Mouse (Mus musculus) G1E (cell line): ENCODE data around the gene Gm49366. TPM values are rescaled to one million over a fixed set of nuclear protein-coding genes. Genes with fewer than 3 reads are reported as not detected.
"Not testable (repeated sequence)": the region's sequence is repeated elsewhere in the genome, so short reads cannot be mapped to it uniquely, and the experiment has no call there.

Source experiments
- ATAC-seq: 2 replicates; pipeline ENCODE4 v1.8.0; 2016; ENCODE audit warnings: mild to moderate bottlenecking; ENCODE audit not compliant: insufficient number of reproducible peaks, poor library complexity, low FRiP score, severe bottlenecking; ENCODE audit errors: extremely low read depth
- DNase-seq: peaks from one replicate; pipeline ENCODE4 v3.0.0; 2012; ENCODE audit warnings: low spot score
- H3K27me3 ChIP-seq: 2 replicates; pipeline ENCODE4 v1.6.1; 2012; ENCODE audit warnings: mild to moderate bottlenecking, low read length, inconsistent platforms; ENCODE audit not compliant: insufficient read depth
- H3K36me3 ChIP-seq: replicated peaks from 2 replicates; pipeline ENCODE3; 2012; ENCODE audit warnings: mild to moderate bottlenecking, inconsistent platforms
- H3K4me1 ChIP-seq: 2 replicates; pipeline ENCODE4 v1.6.1; 2012; ENCODE audit warnings: low read depth, low read length, inconsistent platforms, mixed read lengths; ENCODE audit not compliant: insufficient read depth
- H3K4me3 ChIP-seq: 2 replicates; pipeline ENCODE4 v1.5.1; 2012; ENCODE audit warnings: low read depth, mild to moderate bottlenecking, inconsistent platforms, low read length, moderate library complexity, mixed read lengths
- H3K9me3 ChIP-seq: replicated peaks from 2 replicates; pipeline ENCODE4 v1.6.1; 2012; ENCODE audit warnings: inconsistent platforms
- CTCF ChIP-seq: IDR thresholded peaks from 2 replicates; pipeline ENCODE4 v1.5.1; 2012; ENCODE audit warnings: low read depth, low read length, inconsistent platforms, mixed read lengths
- GATA1 ChIP-seq: IDR thresholded peaks from 2 replicates; pipeline ENCODE4 v1.6.1; 2012; ENCODE audit warnings: borderline replicate concordance, low read length, inconsistent platforms, mixed read lengths
- GATA2 ChIP-seq: IDR thresholded peaks from 2 replicates; pipeline ENCODE4 v1.6.1; 2012; ENCODE audit warnings: low read depth, low read length, inconsistent platforms, borderline replicate concordance
- POLR2AphosphoS5 ChIP-seq: IDR thresholded peaks from 2 replicates; pipeline ENCODE4 v1.6.1; 2012; ENCODE audit warnings: low read depth, low read length, inconsistent platforms; ENCODE audit not compliant: insufficient replicate concordance
- TAL1 ChIP-seq: conservative IDR thresholded peaks from 2 replicates; pipeline ENCODE4 v1.6.1; 2012; ENCODE audit warnings: low read depth, low read length, inconsistent platforms, mixed read lengths
- polyA plus RNA-seq: library from polyadenylated mRNA; stranded (reverse); fragments of >175 nt; gene quantifications from 2 replicates; pipeline ENCODE4 v1.2.3, GENCODE M21; 2012
- total RNA-seq, 2 experiments: library from RNA; stranded (forward) in 1 of 2; stranded (reverse) in 1 of 2; fragments of 200-1000 nt in 1 of 2; fragments of >200 nt in 1 of 2; fragmentation: Nextera tagmentation in 1 of 2; gene quantifications; 2 replicates each; pipeline ENCODE4 v1.2.3; 2014 to 2017

The Gm49366 gene
- total and polyA plus RNA-seq, 3 experiments: not detected

DNA sequence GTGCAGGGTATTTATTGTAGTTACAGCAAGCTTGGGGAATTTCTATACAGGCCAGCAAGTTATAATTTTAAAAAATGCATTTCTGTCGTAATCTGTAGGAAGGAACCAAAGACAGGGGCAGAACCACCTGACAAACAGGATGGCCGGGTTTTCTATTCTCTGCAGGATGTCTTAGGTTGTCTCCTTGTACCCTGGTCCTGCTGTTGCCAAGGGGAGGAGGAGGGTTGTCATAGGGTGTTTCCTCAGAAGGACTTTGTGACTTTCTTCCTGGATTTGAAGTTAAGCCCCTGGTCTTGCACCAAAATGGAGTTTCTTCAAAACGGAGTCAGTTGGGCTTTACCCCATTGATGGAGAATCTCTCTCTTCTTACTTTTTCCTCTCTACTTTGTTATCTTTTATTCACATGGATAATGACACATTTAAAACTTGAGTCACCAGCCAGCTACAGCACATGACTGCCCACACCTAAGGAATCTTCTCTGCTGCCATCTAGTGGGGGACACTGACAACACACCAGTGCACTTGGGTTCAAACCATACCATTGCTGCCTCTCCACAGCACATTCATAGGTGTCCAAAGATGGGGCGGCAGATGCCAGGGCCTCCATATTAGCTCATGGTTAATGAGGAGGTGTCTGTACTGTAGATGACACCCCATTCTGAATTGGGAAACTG is 7.9 kb upstream of the Gm49366 start:
- Histone ChIP-seq H3K9me3 (no peaks in the 10 kb centered on the region), H3K4me3 (no peak overlapping the region), H3K27me3 (peaks cover 17% of the 10 kb centered on the region), H3K4me1 (peaks cover 48% of the 10 kb centered on the region), H3K36me3 (no peaks in the 10 kb centered on the region)
- ATAC-seq (no peak), DNase-seq (peak; percentile 52)
- TF ChIP-seq POLR2AphosphoS5 (no peak), GATA1 (no peak), TAL1 (no peak), CTCF (peak; percentile 97), GATA2 (no peak)

DNA sequence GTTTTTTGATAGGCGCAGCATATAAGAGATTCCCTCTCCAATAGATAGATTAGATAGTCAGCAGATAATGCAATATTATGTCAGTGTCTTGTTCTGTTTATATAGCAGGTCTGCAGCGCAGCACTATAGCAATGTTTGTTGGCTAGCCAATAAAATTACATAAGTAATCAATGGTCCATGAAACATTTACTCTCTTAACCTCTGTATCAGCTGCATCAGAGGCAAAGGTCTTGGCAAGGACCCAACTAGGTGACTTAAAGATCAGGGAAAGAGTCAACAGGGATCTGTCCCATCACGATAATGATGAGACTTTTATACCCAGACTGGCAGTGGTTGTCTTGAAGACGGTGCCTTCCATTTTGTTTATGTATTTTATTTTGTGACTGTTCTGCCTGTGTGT is 5.9 kb upstream of the Gm49366 start:
- Histone ChIP-seq H3K4me3 (no peak overlapping the region; the same call in 1 of the 2 replicates), H3K9me3 (peaks cover 1% of the 10 kb centered on the region; the same call in 1 of the 2 replicates), H3K36me3 (no peaks in the 10 kb centered on the region), H3K4me1 (peaks cover 45% of the 10 kb centered on the region), H3K27me3 (peaks cover 3% of the 10 kb centered on the region; the same call in 1 of the 2 replicates)
- TF ChIP-seq POLR2AphosphoS5 (no peak), CTCF (no peak), GATA1 (no peak), GATA2 (no peak), TAL1 (no peak)
- DNase-seq (no peak), ATAC-seq (no peak)

DNA sequence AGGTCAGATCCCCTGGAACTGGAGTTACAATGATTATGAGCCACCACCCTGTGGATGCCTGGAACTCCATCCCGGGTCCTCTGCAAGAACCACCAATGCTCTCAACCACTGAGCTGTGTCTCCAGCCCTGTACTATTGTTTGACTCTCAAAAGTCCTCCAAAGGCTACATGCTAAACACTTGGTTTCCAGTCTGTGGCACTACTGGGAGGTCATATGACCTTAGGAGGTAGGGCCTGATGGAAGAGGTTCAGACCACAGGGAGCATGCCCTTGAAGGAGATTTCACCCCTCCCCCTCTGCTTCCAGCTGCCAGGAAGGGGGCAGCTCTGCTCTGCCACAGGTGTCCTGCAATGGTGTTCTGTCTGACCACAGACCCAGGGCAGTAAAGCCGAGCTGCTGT is 5.4 kb upstream of the Gm49366 start:
- peak; percentile 42 for ATAC-seq

DNA sequence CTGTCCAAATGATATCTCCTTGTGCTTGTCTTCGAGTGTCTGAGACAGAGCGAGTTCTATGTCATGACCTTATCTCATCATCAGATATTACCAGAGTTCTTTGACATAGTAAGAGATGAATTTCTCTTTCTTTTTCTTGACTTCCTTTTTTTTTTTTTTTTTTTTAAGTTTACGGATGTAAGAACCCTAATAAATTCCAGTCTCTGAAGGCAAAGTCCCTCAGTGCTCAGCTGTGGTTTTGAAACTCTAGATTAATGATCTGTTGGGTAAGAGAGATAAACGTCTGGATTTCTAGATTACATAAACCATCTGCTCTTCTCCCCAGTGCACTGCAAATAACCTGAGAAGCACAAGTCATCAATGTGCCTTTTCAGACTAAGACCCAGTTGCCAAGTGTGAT is 4.6 kb upstream of the Gm49366 start:
- DNase-seq (no peak), ATAC-seq (peak; percentile 89)
- Histone ChIP-seq H3K27me3 (no peaks in the 10 kb centered on the region), H3K36me3 (no peaks in the 10 kb centered on the region), H3K9me3 (peaks cover 13% of the 10 kb centered on the region), H3K4me3 (no peak overlapping the region), H3K4me1 (peaks cover 45% of the 10 kb centered on the region)
- TF ChIP-seq GATA1 (no peak), CTCF (no peak), GATA2 (no peak), POLR2AphosphoS5 (no peak), TAL1 (peak; percentile 86)

More for the DNA sequence above, 5.4 kb upstream of the Gm49366 start:
- DNase-seq, H3K36me3 ChIP-seq, H3K9me3 ChIP-seq, H3K27me3 ChIP-seq: not testable (repeated sequence)
- Histone ChIP-seq H3K4me1 (peaks cover 45% of the 10 kb centered on the region), H3K4me3 (peak overlapping the region; percentile 26; the same call in 1 of the 2 replicates)

DNA sequence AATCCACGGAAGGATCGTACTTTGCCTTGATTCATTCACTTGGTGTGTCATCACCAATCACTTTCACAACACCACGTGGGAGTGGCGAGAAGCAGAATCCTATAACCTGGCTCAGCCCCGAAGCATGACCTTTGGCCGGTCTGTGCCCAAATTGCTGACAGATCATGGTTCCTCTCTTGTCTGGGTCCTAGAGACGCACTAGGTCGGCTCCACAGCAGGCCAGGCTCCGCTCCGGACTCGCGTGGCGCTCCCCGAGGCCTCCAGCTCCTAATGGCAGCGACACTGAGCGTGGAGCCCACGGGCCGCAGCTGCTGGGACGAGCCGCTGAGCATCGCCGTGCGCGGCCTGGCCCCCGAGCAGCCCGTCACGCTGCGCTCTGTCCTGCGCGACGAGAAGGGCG is 494 bp upstream of the Gm49366 start, which contains the start of gene Acot4:
Acot4 (plus strand) TSS at position 139 of the 400 bp plus-strand sequence.
- not testable (repeated sequence) for ATAC-seq, DNase-seq, H3K36me3 ChIP-seq, H3K4me3 ChIP-seq, H3K27me3 ChIP-seq
- peaks cover 19% of the 10 kb centered on the region for H3K9me3 ChIP-seq
- H3K4me1 ChIP-seq: peaks cover 28% of the 10 kb centered on the region

DNA sequence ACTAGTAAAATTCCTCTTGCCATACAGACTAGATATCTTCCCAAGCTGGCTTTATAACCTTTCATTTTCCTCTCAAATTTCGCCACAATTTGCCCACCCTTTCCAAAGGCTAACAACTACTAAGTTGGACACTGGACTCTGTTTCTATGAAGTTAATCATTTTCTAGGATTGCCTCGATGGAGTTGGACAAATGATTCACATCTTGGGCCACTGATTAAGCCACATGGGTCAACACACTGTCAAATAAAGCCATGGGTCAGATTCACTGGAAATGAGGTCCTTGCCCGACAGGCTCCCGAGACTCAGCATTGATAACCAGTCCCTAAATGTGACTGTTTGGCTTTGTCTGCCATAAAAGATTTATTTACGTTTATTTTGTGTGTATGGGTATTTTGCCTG is 3.5 kb downstream of the Gm49366 start:
- peaks cover 19% of the 10 kb centered on the region for H3K9me3 ChIP-seq
- peaks cover 22% of the 10 kb centered on the region for H3K27me3 ChIP-seq
- ATAC-seq (no peak), DNase-seq (no peak)
- TF ChIP-seq CTCF (no peak), GATA1 (no peak), TAL1 (no peak), POLR2AphosphoS5 (no peak), GATA2 (no peak)
- no peaks in the 10 kb centered on the region for H3K36me3 ChIP-seq
- peaks cover 6% of the 10 kb centered on the region for H3K4me1 ChIP-seq
- no peak overlapping the region for H3K4me3 ChIP-seq

DNA sequence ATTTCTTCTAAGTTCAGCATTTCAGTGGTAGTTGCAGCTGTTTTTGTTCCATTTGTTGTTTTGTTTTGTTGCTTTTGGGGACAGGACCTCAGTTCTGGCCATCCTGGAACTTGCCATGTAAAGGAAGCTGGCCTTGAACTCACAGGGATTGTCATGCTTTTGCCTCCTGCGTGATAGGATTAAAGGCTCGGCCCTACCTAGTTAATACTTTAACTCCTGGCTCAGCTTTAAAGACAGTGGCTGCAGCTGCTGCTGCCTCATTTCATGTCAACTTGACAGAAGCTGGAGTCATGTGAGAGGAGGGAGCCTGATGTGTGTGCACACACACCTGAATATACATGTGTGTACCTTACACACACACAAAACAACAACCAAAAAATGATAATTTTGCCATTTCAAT is 5.3 kb downstream of the Gm49366 start:
- peaks cover 13% of the 10 kb centered on the region for H3K9me3 ChIP-seq
- no peaks in the 10 kb centered on the region for H3K36me3 ChIP-seq
- peaks cover 27% of the 10 kb centered on the region for H3K27me3 ChIP-seq
- TF ChIP-seq TAL1 (no peak), CTCF (no peak), GATA1 (no peak), POLR2AphosphoS5 (no peak), GATA2 (no peak)
- DNase-seq: no peak
- no peak overlapping the region for H3K4me3 ChIP-seq
- ATAC-seq: no peak
- H3K4me1 ChIP-seq: peaks cover 6% of the 10 kb centered on the region
